Mouse (Mus musculus) v-Abl transformed pro-B cells (cell line): Measurements from ENCODE around the gene Cadm2.

Experiments used
- in situ Hi-C, 2 experiments: fragments of 400-800 bp; cut with MboI; formaldehyde crosslinking; loops; one replicate each; pipeline ENCODE4 v1.15.1; 2025; ENCODE audit not compliant: unreplicated experiment in 2 of 2

The Cadm2 gene

DNA sequence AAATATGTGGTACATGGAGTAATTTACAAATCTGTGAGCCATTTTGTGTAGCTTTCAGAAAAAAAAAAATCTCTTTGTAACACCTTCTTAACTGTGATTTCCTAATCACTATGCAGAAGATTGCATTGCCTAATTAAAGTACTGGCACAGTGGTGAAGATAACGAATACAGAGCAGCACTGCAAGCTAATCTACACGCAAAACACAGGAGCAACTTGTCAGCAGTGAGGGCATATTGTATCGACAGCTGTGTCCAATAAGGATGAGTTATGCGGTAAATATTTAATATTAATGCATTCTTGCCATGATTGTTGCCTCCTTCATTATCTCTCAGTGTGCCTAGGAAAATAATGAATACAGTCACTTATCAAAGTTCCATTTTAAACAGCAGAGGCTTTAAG is 445.3 kb downstream of the Cadm2 start:
- in situ Hi-C loops: no loop called here

DNA sequence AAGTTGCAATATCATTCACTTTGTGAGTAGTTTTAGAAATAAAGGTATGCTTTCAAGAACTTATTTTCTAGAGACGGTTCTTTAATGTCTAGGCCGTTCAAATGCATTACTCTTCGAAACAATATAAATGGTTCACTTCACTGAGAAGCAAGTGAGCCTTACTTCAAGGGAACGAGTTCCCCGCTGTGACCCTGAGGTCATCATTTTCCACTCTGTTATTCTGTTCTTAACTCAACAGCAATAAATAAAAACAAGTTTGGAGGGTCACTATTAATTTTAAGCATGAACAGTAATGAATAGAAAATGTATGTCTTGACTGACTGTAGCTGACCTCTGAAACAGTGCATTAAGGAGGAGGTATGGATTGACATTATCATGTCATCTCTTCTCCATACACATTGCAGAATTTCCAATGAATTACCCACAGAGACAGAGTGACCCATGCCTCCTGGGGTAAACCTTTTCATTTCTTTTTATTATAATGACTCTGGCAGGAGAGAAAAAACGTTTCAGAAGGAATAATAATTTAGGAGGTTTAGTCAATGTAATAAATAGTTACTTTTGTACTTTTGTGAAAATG is 458.4 kb downstream of the Cadm2 start:
- in situ Hi-C loops: no loop called here

GRCm38 (mm10) chr16:67124811-67125210 is 495.9 kb downstream of the Cadm2 start:
- in situ Hi-C loops: no loop called here

DNA sequence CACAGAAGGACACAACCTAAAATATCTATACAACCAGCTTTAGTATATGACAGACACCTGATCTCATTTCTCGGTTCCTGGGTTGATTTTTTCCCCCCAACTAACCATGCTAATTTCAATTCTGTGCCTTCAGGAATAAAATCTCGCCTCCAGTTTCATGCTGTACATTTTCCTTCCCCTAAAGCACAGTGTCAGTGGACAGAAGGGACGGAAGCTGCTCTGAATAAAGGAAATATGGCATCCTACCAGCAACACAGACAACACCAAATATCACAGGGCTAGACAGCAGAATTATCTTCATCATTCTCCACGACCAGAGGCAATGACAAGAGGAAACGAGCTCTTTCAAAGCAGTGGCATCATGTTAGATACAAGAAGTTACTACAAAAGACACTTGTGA is 498.2 kb downstream of the Cadm2 start:
- in situ Hi-C loops: no loop called here

- in situ Hi-C loops: no loop called here
These were observed 498.9 kb downstream of the Cadm2 start for GRCm38 (mm10) chr16:67121781-67122180.

DNA sequence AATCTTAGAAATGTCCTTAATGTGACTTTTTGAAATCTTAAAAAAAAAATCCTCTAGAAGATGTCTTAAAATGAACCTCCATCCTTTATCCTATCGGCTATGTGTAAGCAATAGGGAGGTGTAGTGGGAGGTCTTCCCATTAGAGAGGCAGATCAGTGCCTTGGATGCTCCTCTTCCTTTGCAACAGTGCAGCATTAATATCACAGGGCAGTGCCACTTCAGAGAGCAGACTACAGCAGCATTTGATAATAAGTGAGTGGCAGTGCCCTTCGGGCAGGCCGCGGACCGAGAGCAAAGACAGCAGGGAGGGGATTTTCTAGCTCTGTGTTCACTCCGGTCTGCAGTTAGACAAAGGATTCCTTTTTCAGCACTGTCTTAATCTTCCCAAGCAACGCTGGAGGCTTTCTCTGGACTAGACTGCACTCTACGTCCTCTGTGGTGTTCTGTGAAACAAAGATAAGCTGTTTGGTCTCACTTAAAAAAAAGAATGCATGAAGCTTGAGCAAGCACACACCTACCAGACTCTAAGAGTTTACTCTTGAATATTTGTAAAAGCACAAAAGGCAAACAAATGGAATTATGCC is 514.1 kb downstream of the Cadm2 start:
- in situ Hi-C loops: no loop called here

GRCm38 (mm10) chr16:67096706-67097105 is 524.0 kb downstream of the Cadm2 start:
- in situ Hi-C loops: no loop called here

DNA sequence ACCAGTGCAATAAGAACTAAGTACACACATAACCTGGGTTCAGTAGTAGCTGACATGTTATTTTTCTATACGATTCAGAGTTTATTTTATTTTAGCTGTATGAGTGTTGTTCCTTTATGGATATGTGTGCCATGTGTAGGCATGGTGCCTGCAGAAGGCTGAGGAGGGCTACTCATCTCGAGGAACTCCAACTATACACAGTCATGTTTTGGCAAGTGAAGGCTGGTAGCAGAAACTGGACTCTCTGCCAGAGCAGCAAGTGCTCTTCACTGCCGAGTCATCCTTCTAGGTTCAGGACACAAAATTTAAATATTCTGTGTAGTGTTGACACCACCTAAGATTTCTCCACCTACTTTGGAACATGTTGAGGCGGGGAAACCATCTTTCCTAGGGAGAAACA is 524.8 kb downstream of the Cadm2 start:
- in situ Hi-C loops: no loop called here

DNA sequence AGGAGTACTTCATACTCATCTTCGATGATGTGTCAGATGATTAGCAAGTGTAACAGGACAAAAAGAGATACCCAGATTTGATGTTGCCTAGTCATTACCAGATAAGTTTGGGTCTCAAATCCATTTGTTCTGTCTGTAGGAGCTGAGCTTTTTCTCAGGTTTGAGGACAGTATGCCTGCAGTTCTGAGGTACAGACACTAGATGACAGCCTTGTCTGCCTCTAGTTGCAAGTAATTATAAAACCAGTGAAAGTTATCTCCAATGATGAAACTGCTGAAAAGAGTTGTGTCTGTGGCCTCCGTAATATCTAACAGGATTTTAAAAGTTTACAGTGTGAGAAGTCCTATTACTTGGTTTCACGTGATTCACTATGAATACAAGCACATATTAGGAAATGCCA is 531.0 kb downstream of the Cadm2 start:
- in situ Hi-C loops: no loop called here

DNA sequence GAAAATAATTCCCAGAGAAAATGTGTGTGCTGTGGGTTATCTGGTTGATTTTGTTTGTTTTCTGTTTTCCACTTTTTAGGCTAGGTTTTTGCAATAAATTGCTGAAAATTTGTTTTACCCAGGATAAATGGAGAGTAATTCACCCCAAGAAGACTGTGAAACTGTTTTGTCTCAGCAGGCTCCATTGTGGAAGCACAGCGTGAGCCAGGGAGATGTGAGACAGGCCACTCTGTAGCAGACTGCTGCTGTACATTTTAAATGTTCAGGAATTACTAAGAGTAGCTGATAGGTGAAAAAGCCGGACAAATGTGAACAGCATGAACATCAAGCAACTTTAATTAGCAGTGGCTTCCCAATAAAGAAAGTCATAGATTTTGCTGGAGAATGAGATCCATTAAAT is 541.4 kb downstream of the Cadm2 start:
- in situ Hi-C loops: no loop called here

- in situ Hi-C loops: no loop called here
These were observed 544.4 kb downstream of the Cadm2 start for GRCm38 (mm10) chr16:67076169-67076895.

DNA sequence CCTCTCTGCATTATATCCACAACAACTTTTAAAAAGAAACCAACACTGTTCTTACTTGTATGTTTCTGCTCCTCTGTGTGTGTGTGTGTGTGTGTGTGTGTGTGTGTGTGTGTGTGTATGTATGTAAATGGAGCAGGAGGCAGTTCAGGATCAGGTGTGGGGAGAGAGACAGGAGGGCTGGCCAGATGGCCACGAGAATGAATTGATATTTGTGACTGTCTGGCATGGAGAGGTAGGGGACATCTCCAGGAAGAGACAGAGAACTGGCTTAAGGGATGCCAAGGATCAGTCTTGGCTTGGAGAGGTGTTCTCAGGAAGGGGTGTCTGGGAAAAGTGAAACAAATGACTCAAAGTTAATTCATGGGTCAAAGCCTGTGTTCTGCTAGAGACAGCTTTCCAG is 552.2 kb downstream of the Cadm2 start:
- in situ Hi-C loops: no loop called here

GRCm38 (mm10) chr16:67030918-67031317 is 589.8 kb downstream of the Cadm2 start:
- in situ Hi-C loops: no loop called here

DNA sequence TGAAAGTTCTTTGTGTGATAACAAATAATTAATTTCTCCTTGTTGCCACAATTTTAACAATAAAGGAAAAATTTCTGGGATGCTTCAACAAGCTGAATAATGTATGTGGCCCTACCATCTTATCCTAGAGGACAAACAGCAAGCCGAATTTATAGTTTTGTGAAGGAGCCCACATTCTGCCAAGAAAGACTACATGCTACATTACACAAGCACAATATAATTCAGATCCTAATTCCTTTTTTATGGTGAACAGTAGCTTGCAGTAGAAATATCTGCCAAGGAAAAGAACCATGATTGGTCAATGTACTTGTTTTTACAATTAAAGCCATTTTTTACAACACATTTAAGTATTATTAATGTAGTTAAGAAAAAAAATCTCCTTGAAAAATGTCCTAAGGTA is 600.9 kb downstream of the Cadm2 start:
- in situ Hi-C loops: no loop called here

DNA sequence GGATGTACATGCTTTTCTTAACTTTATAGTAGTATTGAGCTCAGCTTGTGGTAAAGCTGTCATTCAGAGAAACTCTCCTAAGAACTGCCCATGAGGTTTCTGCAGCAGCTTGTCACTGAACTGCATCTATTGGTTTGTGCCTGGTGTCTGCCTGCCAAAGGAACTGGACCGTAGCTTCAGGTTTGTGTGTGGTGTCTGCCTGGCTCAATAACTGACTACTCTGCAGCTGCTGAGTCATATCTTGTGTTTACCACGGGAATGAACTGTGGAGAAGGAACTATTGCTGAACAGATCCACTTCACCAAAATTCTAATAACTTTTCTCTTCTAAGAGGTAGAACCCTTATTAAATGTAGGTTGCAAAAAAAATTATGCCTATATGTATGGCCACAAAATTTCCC is 603.0 kb downstream of the Cadm2 start:
- in situ Hi-C loops: no loop called here

- in situ Hi-C loops: no loop called here
These were observed 617.5 kb downstream of the Cadm2 start for GRCm38 (mm10) chr16:67003161-67003560.

DNA sequence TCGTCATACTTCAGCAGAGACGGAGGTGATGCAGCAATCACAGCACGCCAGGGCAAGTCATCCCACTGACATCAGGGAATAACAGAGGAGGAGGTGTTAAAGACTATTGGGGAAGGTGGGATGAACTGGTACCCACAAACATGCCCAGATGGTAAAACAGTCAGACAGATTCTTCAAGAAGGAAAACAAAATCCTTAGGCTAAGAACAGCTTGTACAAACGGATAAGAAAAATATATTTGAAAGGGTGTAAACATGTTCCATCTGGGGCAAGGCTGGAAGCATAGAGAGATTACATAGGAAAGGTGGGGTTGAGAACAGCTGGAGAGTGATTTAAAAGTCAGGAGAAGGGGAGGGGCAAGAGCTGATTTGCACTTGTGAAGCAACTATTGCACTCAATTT is 619.0 kb downstream of the Cadm2 start:
- in situ Hi-C loops: no loop called here

DNA sequence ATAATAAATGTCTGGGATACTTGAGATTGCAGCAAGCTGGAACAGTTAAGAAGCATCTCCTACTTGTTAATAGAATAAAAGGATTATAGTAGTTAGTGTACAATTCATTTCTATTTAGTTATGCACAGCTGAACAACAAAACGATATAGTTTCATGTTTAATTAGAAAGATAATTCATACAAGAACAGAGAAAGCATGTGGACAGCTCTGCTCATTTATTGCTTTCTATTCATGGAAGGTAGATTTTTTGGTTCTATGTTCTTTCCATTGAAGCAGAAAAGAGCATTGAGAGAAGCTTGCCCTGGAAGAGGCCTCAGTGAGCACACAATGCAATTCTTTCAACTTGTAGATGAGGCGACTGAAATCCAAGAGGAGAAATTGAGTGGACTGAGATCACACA is 623.2 kb downstream of the Cadm2 start:
- in situ Hi-C loops: no loop called here

DNA sequence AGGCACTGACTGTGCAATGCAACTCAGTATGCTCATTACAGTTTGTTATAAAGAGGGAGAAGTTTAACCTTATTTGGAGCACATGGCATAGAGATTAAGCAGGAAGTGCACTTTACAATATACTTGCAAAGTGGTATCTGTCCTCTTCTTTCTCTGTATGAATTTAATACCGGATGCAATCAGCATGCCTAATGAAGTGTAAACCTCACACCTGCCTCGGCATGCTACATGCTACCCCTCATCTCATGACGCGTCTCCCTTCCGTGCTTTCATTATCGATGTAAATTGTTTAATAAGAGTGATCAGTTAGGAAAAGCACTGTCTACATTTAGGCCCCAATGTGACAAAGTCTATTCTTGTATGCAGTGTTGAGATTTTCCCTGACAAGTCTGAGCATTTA is 633.0 kb downstream of the Cadm2 start:
- in situ Hi-C loops: no loop called here

GRCm38 (mm10) chr16:66986879-66987278 is 633.8 kb downstream of the Cadm2 start:
- in situ Hi-C loops: no loop called here

DNA sequence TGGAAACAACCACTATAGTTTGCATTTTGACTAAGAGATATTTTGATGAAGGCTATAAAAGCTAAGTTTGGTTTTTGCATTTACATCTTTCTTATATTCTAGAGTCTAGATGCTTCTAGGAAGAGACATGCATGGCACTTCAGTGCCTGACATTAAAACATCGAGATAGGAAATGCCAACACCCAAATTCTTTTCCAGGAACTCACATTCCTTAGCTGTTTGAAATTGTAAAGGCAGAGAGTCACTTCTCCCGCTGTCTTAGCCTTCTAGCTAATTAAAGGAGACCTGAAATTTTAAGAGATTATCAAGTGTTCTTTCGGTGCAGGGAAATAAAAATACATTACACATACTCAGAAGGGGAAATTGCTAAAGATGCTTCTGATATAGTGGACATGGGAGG is 649.8 kb downstream of the Cadm2 start:
- in situ Hi-C loops: no loop called here

- in situ Hi-C loops: no loop called here
These were observed 651.1 kb downstream of the Cadm2 start for GRCm38 (mm10) chr16:66969520-66970144.
